Mouse (Mus musculus) midbrain, embryonic 14.5 days (tissue): ENCODE data around the gene Cyp4a32. TPM values are rescaled to one million over a fixed set of nuclear protein-coding genes. Genes with fewer than 3 reads are reported as not detected.
"Not testable (repeated sequence)": the region's sequence is repeated elsewhere in the genome, so short reads cannot be mapped to it uniquely, and the experiment has no call there.

ENCODE experiments used
- ATAC-seq: fragments of 200-750 bp; cut with Nextera tagmentation; 2 replicates; pipeline ENCODE4 v1.8.0; 2017; ENCODE audit warnings: moderate number of reproducible peaks, moderate library complexity; ENCODE audit not compliant: low FRiP score, low TSS enrichment
- DNase-seq: peaks from one replicate; pipeline ENCODE4 v3.0.0-alpha.2; 2015
- H3K27ac ChIP-seq: fragments of 300-500 bp; sonication (generic); replicated peaks from 2 replicates; pipeline ENCODE4 v1.5.1; 2014; ENCODE audit warnings: mild to moderate bottlenecking, low read depth, low read length, moderate library complexity
- H3K27me3 ChIP-seq: fragments of 300-500 bp; sonication (generic); 2 replicates; pipeline ENCODE4 v1.6.1; 2014; ENCODE audit warnings: low read length, control low read depth, mixed read lengths; ENCODE audit not compliant: control insufficient read depth, insufficient read depth
- H3K36me3 ChIP-seq: fragments of 300-500 bp; sonication (generic); 2 replicates; pipeline ENCODE4 v1.6.1; 2014; ENCODE audit warnings: low read length, control low read depth; ENCODE audit not compliant: control insufficient read depth, insufficient read depth
- H3K4me1 ChIP-seq: fragments of 300-500 bp; sonication (generic); 2 replicates; pipeline ENCODE4 v1.6.1; 2014; ENCODE audit warnings: mild to moderate bottlenecking, antibody characterized with exemption, low read length, control low read depth; ENCODE audit not compliant: control insufficient read depth, insufficient read depth
- H3K4me2 ChIP-seq: fragments of 300-500 bp; sonication (generic); 2 replicates; pipeline ENCODE4 v1.6.1; 2014; ENCODE audit warnings: mild to moderate bottlenecking, low read length, moderate library complexity
- H3K4me3 ChIP-seq: fragments of 300-500 bp; sonication (generic); replicated peaks from 2 replicates; pipeline ENCODE4 v1.5.1; 2014; ENCODE audit warnings: low read depth, low read length
- H3K9ac ChIP-seq: fragments of 300-500 bp; sonication (generic); replicated peaks from 2 replicates; pipeline ENCODE4 v1.6.1; 2014; ENCODE audit warnings: mild to moderate bottlenecking, low read length, moderate library complexity
- H3K9me3 ChIP-seq: fragments of 300-500 bp; sonication (generic); 2 replicates; pipeline ENCODE4 v1.6.1; 2016; ENCODE audit warnings: low read length, control low read depth, mixed read lengths; ENCODE audit not compliant: control insufficient read depth
- WGBS: fragments of 180-500 bp; shearing (Covaris S2); extraction: QIAGEN DNeasy Blood & Tissue Kit; methylation state at CpG from one replicate; pipeline ENCODE4 v1.1.7; 2014; 5-methylcytosine and 5-hydroxymethylcytosine counted together
- polyA plus RNA-seq: library from polyadenylated mRNA; unstranded; fragments of >200 nt; fragmentation: Nextera tagmentation; extraction: Ambion mirVana; gene quantifications from 2 replicates; pipeline ENCODE4 v1.2.1, GENCODE M21; 2014

Gene Cyp4a32
- not detected in 2 replicates for polyA plus RNA-seq

- not testable (repeated sequence) for H3K4me2 ChIP-seq, H3K27me3 ChIP-seq, H3K9me3 ChIP-seq, H3K9ac ChIP-seq, H3K4me1 ChIP-seq, ATAC-seq, H3K36me3 ChIP-seq, H3K27ac ChIP-seq, DNase-seq, H3K4me3 ChIP-seq
- 95% methylated on average over 8 of the region's 8 CpGs for WGBS
Measured at GRCm38 (mm10) chr4:115600611-115601010, at the start of gene Cyp4a32. TSS of gene Cyp4a32 (plus strand) at chr4:115600969.

GRCm38 (mm10) chr4:115552726-115553125 is 48.0 kb upstream of the Cyp4a32 start:
- 91% methylated on average over 3 of the region's 3 CpGs for WGBS
- H3K9ac ChIP-seq: no peak overlapping the region
- H3K27me3 ChIP-seq: no peaks in the 10 kb centered on the region
- no peaks in the 10 kb centered on the region for H3K4me1 ChIP-seq
- no peak overlapping the region for H3K4me2 ChIP-seq
- H3K9me3 ChIP-seq: no peaks in the 10 kb centered on the region
- DNase-seq: no peak
- ATAC-seq: no peak
- no peaks in the 10 kb centered on the region for H3K36me3 ChIP-seq
- H3K4me3 ChIP-seq: no peak overlapping the region
- no peak overlapping the region for H3K27ac ChIP-seq

- WGBS: 63% methylated on average over 2 of the region's 2 CpGs
- no peak overlapping the region for H3K27ac ChIP-seq
- ATAC-seq: no peak
Measured at GRCm38 (mm10) chr4:115555513-115555912, 45.3 kb upstream of the Cyp4a32 start.

GRCm38 (mm10) chr4:115557861-115558561 is 42.8 kb upstream of the Cyp4a32 start:
- Histone ChIP-seq H3K36me3 (no peaks in the 10 kb centered on the region), H3K4me3 (no peak overlapping the region), H3K9me3 (no peaks in the 10 kb centered on the region), H3K27ac (no peak overlapping the region), H3K4me2 (no peak overlapping the region), H3K4me1 (no peaks in the 10 kb centered on the region), H3K9ac (no peak overlapping the region), H3K27me3 (no peaks in the 10 kb centered on the region)
- WGBS: 49% methylated on average over 4 of the region's 4 CpGs
- ATAC-seq (no peak), DNase-seq (no peak)

More at GRCm38 (mm10) chr4:115555513-115555912, 45.3 kb upstream of the Cyp4a32 start:
- Histone ChIP-seq H3K27me3 (no peaks in the 10 kb centered on the region), H3K9ac (no peak overlapping the region), H3K4me2 (no peak overlapping the region), H3K4me1 (no peaks in the 10 kb centered on the region), H3K36me3 (no peaks in the 10 kb centered on the region), H3K4me3 (no peak overlapping the region), H3K9me3 (no peaks in the 10 kb centered on the region)
- no peak for DNase-seq

GRCm38 (mm10) chr4:115561236-115561635 is 39.5 kb upstream of the Cyp4a32 start:
- H3K36me3 ChIP-seq, ATAC-seq, DNase-seq, H3K4me2 ChIP-seq, H3K9ac ChIP-seq, H3K4me3 ChIP-seq, H3K4me1 ChIP-seq, H3K27ac ChIP-seq, H3K27me3 ChIP-seq, H3K9me3 ChIP-seq: not testable (repeated sequence)
- WGBS: 57% methylated on average over 5 of the region's 5 CpGs

GRCm38 (mm10) chr4:115563401-115563800 is 37.4 kb upstream of the Cyp4a32 start, which contains the start of gene Cyp4a31:
TSS of gene Cyp4a31 (plus strand) at chr4:115563649.
- Histone ChIP-seq H3K9me3 (no peaks in the 10 kb centered on the region), H3K27me3 (no peaks in the 10 kb centered on the region), H3K36me3 (no peaks in the 10 kb centered on the region), H3K9ac (no peak within 1 kb of the TSS), H3K4me2 (no peak within 1 kb of the TSS), H3K4me3 (no peak within 1 kb of the TSS), H3K27ac (no peak within 1 kb of the TSS), H3K4me1 (no peaks in the 10 kb centered on the region)
- WGBS: 86% methylated on average over 3 of the region's 3 CpGs
- DNase-seq (no peak), ATAC-seq (no peak)

GRCm38 (mm10) chr4:115564469-115565225 is 36.1 kb upstream of the Cyp4a32 start:
- not testable (repeated sequence) for H3K36me3 ChIP-seq, H3K27me3 ChIP-seq, ATAC-seq, H3K27ac ChIP-seq, H3K9me3 ChIP-seq, H3K4me2 ChIP-seq, DNase-seq, H3K4me3 ChIP-seq, H3K9ac ChIP-seq, H3K4me1 ChIP-seq
- WGBS: 89% methylated on average over 6 of the region's 6 CpGs

- H3K27me3 ChIP-seq: no peaks in the 10 kb centered on the region
- ATAC-seq (no peak), DNase-seq (no peak)
- no peaks in the 10 kb centered on the region for H3K36me3 ChIP-seq
- H3K9ac ChIP-seq: no peak overlapping the region
- H3K4me2 ChIP-seq: no peak overlapping the region
- whole genome bisulfite sequencing: 88% methylated on average over 3 of the region's 3 CpGs
- H3K4me1 ChIP-seq: no peaks in the 10 kb centered on the region
- H3K27ac ChIP-seq: no peak overlapping the region
- no peaks in the 10 kb centered on the region for H3K9me3 ChIP-seq
- no peak overlapping the region for H3K4me3 ChIP-seq
Measured at GRCm38 (mm10) chr4:115575255-115575654, 25.5 kb upstream of the Cyp4a32 start.
